Mouse (Mus musculus) mouse embryonic stem cell (cell line): ENCODE results near the gene Sema6c.

Experiments used
- in situ Hi-C, 2 experiments: fragments of 300-500 bp; cut with MboI; formaldehyde crosslinking; loops; 1 replicate in 1 of 2; 3 replicates in 1 of 2; pipeline ENCODE4 v1.14.3; 2019 to 2020; ENCODE audit warnings: low sequenced_read_pairs in 2 of 2, low pct_unique_long_range_greater_than_20kb in 1 of 2, mixed read lengths in 1 of 2; ENCODE audit not compliant: unreplicated experiment in 1 of 2

Sema6c gene

GRCm38 (mm10) chr3:95217255-95218134 lies 57.2 kb downstream of the Sema6c start, which contains the start of gene Gabpb2:
TSS of gene Gabpb2 (minus strand) at chr3:95217916.
- in situ Hi-C loops = no loop called here

- in situ Hi-C loops = no loop called here
Observed at GRCm38 (mm10) chr3:95218466-95219137, 58.3 kb downstream of the Sema6c start.

DNA sequence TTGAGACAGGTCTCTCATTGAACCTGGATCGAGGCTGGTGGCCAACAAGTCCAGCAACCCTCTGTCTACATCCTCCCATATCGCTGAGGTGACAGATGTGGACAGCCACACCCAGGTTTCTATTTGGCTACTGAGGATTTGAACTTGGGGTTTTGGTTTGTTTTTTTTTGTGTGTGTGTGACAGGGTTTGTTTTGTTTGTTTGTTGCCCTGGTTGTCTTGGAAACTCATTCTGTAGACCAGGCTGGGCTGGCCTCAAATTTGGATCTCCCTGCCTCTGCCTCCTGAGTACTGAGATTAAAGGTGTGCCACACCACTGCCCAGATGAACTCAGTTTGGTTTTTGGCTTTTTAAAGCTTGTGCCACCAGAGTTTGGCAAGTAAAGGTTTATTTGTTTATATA lies 62.8 kb downstream of the Sema6c start:
- in situ Hi-C loops = no loop called here
